Mouse (Mus musculus): ENCODE results near the gene Hes2.

Gene Hes2

GRCm38 (mm10) chr4:152160748-152161147, 2.1 kb downstream of the Hes2 start:
- DNase-seq = no peak

GRCm38 (mm10) chr4:152161601-152162000, 2.9 kb downstream of the Hes2 start:
- DNase-seq = no peak

- no peak for DNase-seq
Measured at GRCm38 (mm10) chr4:152162748-152163147, 4.1 kb downstream of the Hes2 start.

- DNase-seq = peak; percentile 76
Measured at GRCm38 (mm10) chr4:152165036-152165931, 6.6 kb downstream of the Hes2 start.

GRCm38 (mm10) chr4:152168052-152168451, 9.4 kb downstream of the Hes2 start:
- peak; percentile 77 for DNase-seq

- no peak for DNase-seq
Measured at GRCm38 (mm10) chr4:152169103-152169502, 10.4 kb downstream of the Hes2 start.

GRCm38 (mm10) chr4:152170286-152170685, 11.6 kb downstream of the Hes2 start:
- no peak for DNase-seq

- peak; percentile 47 for DNase-seq
Measured at GRCm38 (mm10) chr4:152171543-152171942, 12.9 kb downstream of the Hes2 start.

- peak; percentile 86 for DNase-seq
Measured at GRCm38 (mm10) chr4:152173041-152173440, 14.4 kb downstream of the Hes2 start.

GRCm38 (mm10) chr4:152173956-152174355, 15.3 kb downstream of the Hes2 start:
- DNase-seq = no peak

- no peak for DNase-seq
Measured at GRCm38 (mm10) chr4:152176638-152177037, 18.0 kb downstream of the Hes2 start.

- no peak for DNase-seq
Measured at GRCm38 (mm10) chr4:152177174-152177536, 18.5 kb downstream of the Hes2 start.

- peak; percentile 97 for DNase-seq
Measured at GRCm38 (mm10) chr4:152177537-152178343, 19.1 kb downstream of the Hes2 start, which contains the start of gene Acot7. Gene Acot7 (plus strand): TSS chr4:152178134.

GRCm38 (mm10) chr4:152178344-152178864, 19.7 kb downstream of the Hes2 start:
- no peak for DNase-seq

- no peak for DNase-seq
Measured at GRCm38 (mm10) chr4:152178916-152179705, 20.4 kb downstream of the Hes2 start.

GRCm38 (mm10) chr4:152179946-152180660, 21.4 kb downstream of the Hes2 start:
- no peak for DNase-seq

GRCm38 (mm10) chr4:152182205-152182604, 23.5 kb downstream of the Hes2 start:
- no peak for DNase-seq

- no peak for DNase-seq
Measured at GRCm38 (mm10) chr4:152184353-152185035, 25.8 kb downstream of the Hes2 start.

GRCm38 (mm10) chr4:152185137-152185509, 26.5 kb downstream of the Hes2 start:
- DNase-seq = peak; percentile 70

GRCm38 (mm10) chr4:152185510-152186204, 27.0 kb downstream of the Hes2 start:
- DNase-seq = peak; percentile 69

All from retina, postnatal 1 day (tissue).